Mouse (Mus musculus): ENCODE data around the gene Tbxas1.

The Tbxas1 gene

DNA sequence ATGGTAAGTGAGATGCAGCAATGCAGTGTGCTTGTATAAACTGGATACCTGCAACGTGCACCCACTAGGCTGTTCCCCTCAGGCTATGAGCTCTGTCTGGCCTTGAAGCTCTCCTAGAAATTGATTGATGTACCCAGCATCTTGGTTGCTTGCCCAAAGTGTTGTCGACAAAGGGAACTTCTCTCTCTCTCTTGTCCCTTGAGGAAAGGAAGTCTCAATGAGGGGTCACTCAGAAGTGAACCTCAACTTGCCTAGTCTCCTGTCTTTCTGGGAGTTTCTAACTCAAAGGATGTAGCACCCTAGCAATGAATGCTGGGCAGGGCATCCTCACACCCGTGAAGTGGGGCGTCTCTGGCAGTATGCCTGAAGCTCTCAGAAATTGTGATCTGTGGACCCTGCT is 161.0 kb downstream of the Tbxas1 start:
- in situ Hi-C loops (cut with MseI, MboI): no loop called here

DNA sequence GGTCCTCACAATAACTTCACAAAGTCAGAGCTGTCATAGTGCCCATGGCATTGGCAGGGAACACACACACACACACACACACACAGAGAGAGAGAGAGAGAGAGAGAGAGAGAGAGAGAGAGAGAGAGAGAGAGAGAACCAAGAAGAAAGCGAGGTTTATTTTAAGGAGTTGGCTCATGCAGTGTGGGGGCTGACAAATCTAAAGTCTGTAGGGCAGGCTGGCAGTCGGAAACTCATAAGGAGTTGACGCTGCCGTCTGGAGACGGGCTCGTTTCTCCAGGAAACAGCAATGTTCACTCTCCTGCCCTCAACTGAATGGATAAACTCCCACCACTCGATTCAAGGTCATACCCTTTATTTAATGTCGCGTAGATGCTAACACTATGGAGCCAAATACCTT is 165.2 kb downstream of the Tbxas1 start:
- in situ Hi-C loops (cut with MseI, MboI): no loop called here

DNA sequence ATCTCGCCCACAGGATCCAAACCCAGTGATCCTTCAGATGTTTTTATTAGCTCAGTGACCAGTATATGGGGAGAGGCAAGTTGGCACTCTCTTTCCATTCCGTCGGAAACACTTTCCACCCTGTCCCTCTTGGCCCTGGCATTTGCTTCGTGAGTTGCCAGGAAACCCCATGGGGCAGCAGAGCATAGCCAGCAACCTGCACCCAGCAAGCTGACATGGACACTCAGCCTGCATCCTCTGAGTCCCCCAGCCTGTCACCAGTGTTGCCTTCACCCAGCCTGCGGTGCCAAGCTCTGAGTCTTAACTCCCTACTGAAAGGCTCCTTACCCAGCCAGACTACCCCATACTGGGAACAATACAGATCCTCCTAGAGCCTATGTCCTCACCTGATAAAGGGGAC is 173.9 kb downstream of the Tbxas1 start:
- in situ Hi-C loops (cut with MseI, MboI): no loop called here

- in situ Hi-C loops (cut with MseI, MboI): no loop called here
Observed at GRCm38 (mm10) chr6:39050836-39051235, 175.6 kb downstream of the Tbxas1 start.

- in situ Hi-C loops (cut with MseI, MboI): no loop called here
Observed at GRCm38 (mm10) chr6:39051799-39052556, 176.8 kb downstream of the Tbxas1 start.

DNA sequence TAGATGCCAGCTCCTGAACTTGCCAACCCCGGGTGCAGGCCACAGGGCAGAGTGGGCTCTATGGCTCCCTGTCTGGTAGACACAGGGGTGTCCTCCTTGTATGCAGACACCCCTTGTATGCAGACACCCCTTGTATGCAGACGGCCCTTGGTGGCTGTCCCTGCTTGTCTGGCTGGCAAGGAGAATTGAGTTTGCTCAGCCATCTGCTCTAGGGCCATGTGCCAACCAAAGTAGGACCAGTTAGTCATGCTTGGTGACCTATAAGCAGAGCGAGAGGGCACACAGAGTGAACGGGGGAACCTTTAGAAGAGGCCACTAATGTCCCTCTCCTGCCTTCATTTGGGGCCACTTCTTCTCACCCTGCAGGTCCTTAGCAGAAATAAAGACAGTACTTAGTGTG is 177.4 kb downstream of the Tbxas1 start:
- in situ Hi-C loops (cut with MseI, MboI): no loop called here

DNA sequence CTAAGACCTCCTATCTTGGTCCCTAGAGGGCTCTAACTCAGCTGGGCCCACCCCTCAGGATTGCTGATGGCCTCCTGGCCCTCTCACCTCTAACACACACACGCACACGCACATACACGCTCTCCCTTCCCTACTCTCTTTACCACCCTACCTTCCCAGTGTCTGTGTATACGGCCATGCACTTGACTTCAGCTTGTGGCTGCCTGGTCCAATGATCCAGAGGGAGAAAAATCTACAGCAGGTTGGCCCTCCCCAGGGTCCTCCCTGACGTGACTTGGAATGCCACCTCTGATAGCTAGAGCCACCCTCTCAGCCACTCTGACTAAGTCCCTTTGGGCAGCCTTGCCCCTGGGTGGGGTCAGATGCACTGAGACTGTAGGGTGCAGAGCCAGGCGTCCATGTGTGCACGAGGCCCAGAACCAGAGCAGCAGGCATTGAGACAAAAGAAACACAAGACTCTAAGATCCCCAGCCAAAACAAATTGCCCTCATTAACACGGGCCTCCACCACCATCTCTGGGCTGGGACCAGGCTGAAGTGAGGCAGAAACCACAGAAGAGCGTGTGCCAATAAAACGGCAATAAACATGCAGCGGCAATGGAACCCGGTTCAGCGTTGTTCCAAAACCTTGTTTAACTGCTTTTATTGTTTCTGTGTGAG is 179.1 kb downstream of the Tbxas1 start:
- in situ Hi-C loops (cut with MseI, MboI): no loop called here

GRCm38 (mm10) chr6:39054878-39055508 is 179.8 kb downstream of the Tbxas1 start:
- in situ Hi-C loops (cut with MseI, MboI): no loop called here

- in situ Hi-C loops (cut with MseI, MboI): no loop called here
Observed at GRCm38 (mm10) chr6:39055831-39056261, 180.6 kb downstream of the Tbxas1 start.

DNA sequence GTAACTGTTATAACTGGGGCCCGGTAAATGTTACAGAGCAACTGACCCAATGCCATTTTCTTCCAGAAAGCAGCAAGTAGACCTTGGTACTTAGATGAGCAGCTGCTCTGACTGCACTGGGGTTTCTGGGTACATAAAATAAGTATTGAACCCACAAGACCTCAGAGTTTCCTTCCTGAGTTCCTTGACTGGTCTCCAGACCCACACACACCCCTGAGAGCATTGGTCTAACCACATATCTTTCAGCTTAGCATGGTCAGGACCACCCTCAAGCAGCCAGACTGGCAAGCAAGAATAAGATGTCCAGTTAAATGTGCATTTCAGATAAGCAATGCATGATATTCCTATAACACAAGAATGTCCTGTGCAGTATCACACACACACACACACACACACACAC is 182.0 kb downstream of the Tbxas1 start:
- in situ Hi-C loops (cut with MseI, MboI): no loop called here

GRCm38 (mm10) chr6:39058389-39058788 is 183.2 kb downstream of the Tbxas1 start:
- in situ Hi-C loops (cut with MseI, MboI): no loop called here

GRCm38 (mm10) chr6:39058936-39059335 is 183.7 kb downstream of the Tbxas1 start:
- in situ Hi-C loops (cut with MseI, MboI): no loop called here

DNA sequence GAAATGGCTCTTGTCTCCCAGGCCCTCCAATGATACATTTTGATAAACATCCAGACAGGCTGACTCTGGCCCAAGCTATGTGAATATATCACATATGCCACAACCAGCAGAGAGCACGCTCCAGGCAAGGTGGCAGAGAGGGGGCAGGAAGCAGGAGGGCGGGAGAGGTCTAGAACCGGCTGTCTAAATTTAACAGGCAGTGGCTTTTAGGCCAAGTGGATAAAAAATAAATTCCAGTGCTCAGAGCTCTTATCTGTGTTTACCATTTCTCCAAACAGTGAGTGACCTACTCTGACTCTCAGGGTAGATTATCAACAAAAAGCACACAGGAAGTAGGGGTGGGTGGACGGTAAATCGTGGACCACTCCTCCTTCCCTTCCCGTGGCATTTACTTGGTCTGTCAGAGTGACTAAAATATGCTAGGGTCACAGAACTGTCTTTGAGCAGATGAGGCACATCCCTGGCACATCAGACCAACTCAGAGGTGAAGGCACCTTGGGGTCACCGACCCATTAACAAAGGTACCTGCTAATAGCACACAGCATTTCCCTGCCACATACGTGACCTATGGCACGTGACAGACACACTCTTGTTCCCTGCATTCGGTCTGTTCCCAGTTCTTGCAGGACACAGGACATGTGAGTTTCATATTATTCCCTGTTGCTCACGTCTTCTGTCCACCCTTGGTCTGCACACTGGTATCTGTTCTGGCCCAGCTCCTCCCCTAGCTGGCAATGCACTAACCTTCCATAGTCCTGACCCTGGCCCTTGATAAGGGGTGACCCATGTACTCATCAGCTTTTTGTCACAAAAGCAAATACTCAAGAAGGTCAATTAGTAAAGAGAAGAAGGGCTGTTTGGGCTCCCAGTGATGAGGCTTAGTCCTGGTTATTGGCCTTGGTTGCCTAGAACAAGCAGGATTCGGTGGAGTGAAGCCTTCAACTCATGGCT is 184.6 kb downstream of the Tbxas1 start:
- in situ Hi-C loops (cut with MseI, MboI): no loop called here

DNA sequence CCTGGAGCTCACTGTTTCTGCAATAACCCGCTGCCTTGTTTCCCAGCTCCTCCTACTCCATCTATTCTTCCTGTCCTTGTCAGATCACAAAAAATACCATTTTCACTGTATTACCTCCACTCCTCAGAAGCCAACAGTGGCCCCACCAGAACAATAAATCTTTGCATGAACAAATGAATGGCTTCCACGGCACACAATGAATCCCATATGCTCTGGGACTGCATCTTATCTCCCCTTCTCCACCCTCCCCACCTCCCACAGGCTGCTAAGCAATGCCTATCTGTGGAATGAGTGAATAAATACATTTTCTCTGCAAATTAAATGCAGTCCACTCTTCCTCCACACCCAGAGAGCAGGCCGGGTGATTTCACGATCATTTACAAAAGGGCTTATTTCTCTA is 186.0 kb downstream of the Tbxas1 start:
- in situ Hi-C loops (cut with MseI, MboI): no loop called here

GRCm38 (mm10) chr6:39063541-39063940 is 188.3 kb downstream of the Tbxas1 start:
- in situ Hi-C loops (cut with MseI, MboI): no loop called here

GRCm38 (mm10) chr6:39066935-39067578 is 191.9 kb downstream of the Tbxas1 start:
- in situ Hi-C loops (cut with MseI, MboI): no loop called here

DNA sequence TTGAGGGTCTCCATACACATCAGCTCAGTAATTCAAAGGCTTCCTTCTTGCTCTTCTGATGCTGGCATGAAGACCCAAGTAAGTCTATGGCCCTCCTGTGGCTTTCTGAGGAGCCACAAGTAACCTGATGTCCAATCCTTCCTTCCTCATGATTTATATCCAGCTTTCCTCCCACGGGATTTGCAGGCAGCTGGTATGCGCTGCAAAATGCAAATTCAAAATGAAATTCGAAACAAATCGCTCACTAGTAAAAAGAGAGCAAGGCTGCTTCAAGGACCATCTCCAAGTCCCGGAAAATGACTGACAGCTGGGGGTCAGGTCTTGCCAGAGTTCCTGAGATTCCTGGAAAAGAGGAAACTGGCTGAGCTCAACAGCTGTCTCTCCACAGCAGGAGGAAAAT is 197.5 kb downstream of the Tbxas1 start:
- in situ Hi-C loops (cut with MseI, MboI): no loop called here

GRCm38 (mm10) chr6:39074186-39074585 is 199.0 kb downstream of the Tbxas1 start:
- in situ Hi-C loops (cut with MseI, MboI): no loop called here

DNA sequence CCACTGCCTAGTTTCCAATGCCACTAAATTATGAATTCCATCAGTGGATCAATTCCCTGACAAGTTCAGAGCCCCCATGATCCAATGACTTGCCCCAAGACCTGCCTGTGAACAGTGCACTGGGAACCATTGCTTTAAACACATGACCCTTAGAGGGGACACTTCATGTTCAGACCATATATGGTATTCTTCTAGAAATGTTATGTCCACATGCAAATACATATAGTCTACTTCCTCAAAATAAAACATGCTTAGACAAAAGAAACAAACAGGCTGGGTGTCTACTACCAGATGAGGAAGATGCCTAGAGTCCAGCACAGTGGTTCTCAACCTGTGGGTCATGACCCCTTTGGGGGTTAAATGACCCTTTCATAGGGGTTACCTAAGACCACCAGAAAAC is 201.3 kb downstream of the Tbxas1 start:
- in situ Hi-C loops (cut with MseI, MboI): no loop called here

DNA sequence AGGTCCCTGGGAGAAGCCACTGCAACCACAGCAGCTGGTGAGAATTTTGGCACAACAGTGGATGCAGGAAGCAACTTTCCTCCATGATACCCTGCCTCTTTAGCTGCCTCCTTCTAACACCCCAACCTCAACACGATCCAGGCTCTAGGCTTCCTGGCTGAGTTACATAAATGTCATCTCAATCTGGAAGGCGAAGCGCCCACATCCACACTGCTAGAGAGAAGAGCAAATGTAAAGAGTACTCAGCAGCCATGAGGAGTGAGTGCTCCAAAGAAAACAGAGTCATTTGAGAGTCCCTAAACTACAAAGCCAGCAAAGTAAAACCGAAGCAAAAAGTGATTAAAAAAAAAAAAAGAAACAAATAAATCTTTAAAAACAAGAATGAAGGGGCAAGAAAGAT is 229.4 kb downstream of the Tbxas1 start:
- in situ Hi-C loops (cut with MseI, MboI): no loop called here

- in situ Hi-C loops (cut with MseI, MboI): no loop called here
Observed at GRCm38 (mm10) chr6:39106812-39107211, 231.6 kb downstream of the Tbxas1 start.

All from mouse trophoblast stem cell (cell line).